Mouse (Mus musculus) MEL (cell line): ENCODE measurements around the gene Foxd1. TPM values are rescaled to one million over a fixed set of nuclear protein-coding genes. Genes with fewer than 3 reads are reported as not detected.
A peak's percentile ranks its signal among the peaks of the same experiment; 100 is the strongest.

Source experiments
- DNase-seq: peaks from one replicate; pipeline ENCODE4 v3.0.0; 2011; ENCODE audit warnings: low read depth, low spot score
- H3K27ac ChIP-seq: 2 replicates; pipeline ENCODE4 v1.5.1; 2012; ENCODE audit warnings: low read depth, mild to moderate bottlenecking, control low read depth, low read length, moderate library complexity; ENCODE audit not compliant: control insufficient read depth
- H3K27me3 ChIP-seq, 2 experiments: fragments of 150-350 bp in 1 of 2; sonication (generic) in 1 of 2; 2 replicates each; pipeline ENCODE4 v1.6.1; 2012; ENCODE audit warnings: low read length in 2 of 2, mild to moderate bottlenecking in 2 of 2, improper control_type of control experiment in 1 of 2, moderate library complexity in 1 of 2; ENCODE audit not compliant: insufficient read depth in 2 of 2, control insufficient read depth in 1 of 2
- H3K36me3 ChIP-seq, 2 experiments: 2 replicates each; pipeline ENCODE4 v1.6.1; 2012 to 2014; ENCODE audit warnings: low read length in 2 of 2, improper control_type of control experiment in 1 of 2, inconsistent platforms in 1 of 2, mild to moderate bottlenecking in 1 of 2; ENCODE audit not compliant: insufficient read depth in 2 of 2, control insufficient read depth in 1 of 2
- H3K4me1 ChIP-seq, 2 experiments: fragments of 150-350 bp in 1 of 2; sonication (generic) in 1 of 2; 2 replicates each; pipeline ENCODE4 v1.6.1; 2012; ENCODE audit warnings: low read length in 2 of 2, improper control_type of control experiment in 1 of 2, mild to moderate bottlenecking in 1 of 2; ENCODE audit not compliant: insufficient read depth in 2 of 2, control insufficient read depth in 1 of 2
- H3K4me3 ChIP-seq, 2 experiments: fragments of 150-350 bp in 1 of 2; sonication (generic) in 1 of 2; 2 replicates each; pipeline ENCODE4 v1.5.1; 2012; ENCODE audit warnings: low read depth in 2 of 2, low read length in 2 of 2, mild to moderate bottlenecking in 2 of 2, moderate library complexity in 2 of 2, control low read depth in 1 of 2, improper control_type of control experiment in 1 of 2; ENCODE audit not compliant: control insufficient read depth in 1 of 2, insufficient read depth in 1 of 2
- H3K79me2 ChIP-seq: 2 replicates; pipeline ENCODE4 v1.6.1; 2012; ENCODE audit warnings: mild to moderate bottlenecking, low read length, moderate library complexity; ENCODE audit not compliant: control insufficient read depth, poor library complexity, insufficient read depth
- H3K9ac ChIP-seq: 2 replicates; pipeline ENCODE4 v1.6.1; 2012; ENCODE audit warnings: low read depth, mild to moderate bottlenecking, control low read depth, low read length, moderate library complexity; ENCODE audit not compliant: control insufficient read depth, poor library complexity, severe bottlenecking
- H3K9me3 ChIP-seq: fragments of 150-350 bp; sonication (generic); replicated peaks from 2 replicates; pipeline ENCODE4 v1.6.1; 2012; ENCODE audit warnings: mild to moderate bottlenecking, low read length, improper control_type of control experiment, moderate library complexity; ENCODE audit not compliant: insufficient read depth
- CTCF ChIP-seq, 3 experiments: IDR thresholded peaks in 2 of 3; conservative IDR thresholded peaks in 1 of 3; 2 replicates each; pipeline ENCODE4 v1.5.1; 2011 to 2012; ENCODE audit warnings: low read length in 3 of 3, low read depth in 2 of 3, mild to moderate bottlenecking in 2 of 3, improper control_type of control experiment in 1 of 3, inconsistent platforms in 1 of 3, mixed read lengths in 1 of 3, moderate library complexity in 1 of 3; ENCODE audit not compliant: control insufficient read depth in 1 of 3, insufficient read depth in 1 of 3, poor library complexity in 1 of 3, severe bottlenecking in 1 of 3
- E2F4 ChIP-seq: IDR thresholded peaks from 2 replicates; pipeline ENCODE4 v1.6.1; 2011; ENCODE audit warnings: low read depth, low read length, improper control_type of control experiment, borderline replicate concordance
- EP300 ChIP-seq, 2 experiments: IDR thresholded peaks; 2 replicates each; pipeline ENCODE4 v1.6.1; 2011; ENCODE audit warnings: improper control_type of control experiment in 2 of 2, low read length in 2 of 2, low read depth in 1 of 2, mild to moderate bottlenecking in 1 of 2
- ETS1 ChIP-seq: IDR thresholded peaks from 2 replicates; pipeline ENCODE4 v1.6.1; 2012; ENCODE audit warnings: low read depth, mild to moderate bottlenecking, inconsistent platforms, low read length, improper control_type of control experiment, moderate library complexity
- GABPA ChIP-seq: IDR thresholded peaks from 2 replicates; pipeline ENCODE4 v1.6.1; 2012; ENCODE audit warnings: low read depth, mild to moderate bottlenecking, inconsistent platforms, low read length, improper control_type of control experiment, moderate library complexity
- GATA1 ChIP-seq: IDR thresholded peaks from 2 replicates; pipeline ENCODE4 v1.6.1; 2011; ENCODE audit warnings: low read depth, low read length, improper control_type of control experiment
- HCFC1 ChIP-seq: IDR thresholded peaks from 2 replicates; pipeline ENCODE4 v1.6.1; 2012; ENCODE audit warnings: low read depth, mild to moderate bottlenecking, inconsistent platforms, low read length, improper control_type of control experiment, moderate library complexity
- JUND ChIP-seq: IDR thresholded peaks from 2 replicates; pipeline ENCODE4 v1.6.1; 2011; ENCODE audit warnings: low read depth, mild to moderate bottlenecking, improper control_type of control experiment, low read length
- KAT2A ChIP-seq: conservative IDR thresholded peaks from 2 replicates; pipeline ENCODE4 v1.6.1; 2012; ENCODE audit warnings: low read depth, low read length, improper control_type of control experiment, inconsistent platforms
- MAFK ChIP-seq: IDR thresholded peaks from 2 replicates; pipeline ENCODE4 v1.6.1; 2011; ENCODE audit warnings: low read depth, mild to moderate bottlenecking, low read length, improper control_type of control experiment, borderline replicate concordance
- MAX ChIP-seq: IDR thresholded peaks from 2 replicates; pipeline ENCODE4 v1.6.1; 2011; ENCODE audit warnings: low read length, improper control_type of control experiment
- MAZ ChIP-seq: IDR thresholded peaks from 2 replicates; pipeline ENCODE4 v1.6.1; 2012; ENCODE audit warnings: low read depth, mild to moderate bottlenecking, inconsistent platforms, low read length, improper control_type of control experiment
- MXI1 ChIP-seq: IDR thresholded peaks from 2 replicates; pipeline ENCODE4 v1.6.1; 2011; ENCODE audit warnings: mild to moderate bottlenecking, low read depth, low read length, improper control_type of control experiment
- NRF1 ChIP-seq: IDR thresholded peaks from 2 replicates; pipeline ENCODE4 v1.6.1; 2014; ENCODE audit warnings: low read depth, mild to moderate bottlenecking, inconsistent platforms, low read length, improper control_type of control experiment, moderate library complexity; ENCODE audit not compliant: poor library complexity, insufficient read depth, severe bottlenecking
- POLR2A ChIP-seq, 2 experiments: IDR thresholded peaks; 2 replicates each; pipeline ENCODE4 v1.6.1; 2011 to 2012; ENCODE audit warnings: low read length in 2 of 2, mild to moderate bottlenecking in 2 of 2, control low read depth in 1 of 2, improper control_type of control experiment in 1 of 2, low read depth in 1 of 2, moderate library complexity in 1 of 2; ENCODE audit not compliant: control insufficient read depth in 1 of 2, insufficient read depth in 1 of 2, poor library complexity in 1 of 2
- POLR2AphosphoS5 ChIP-seq: IDR thresholded peaks from 2 replicates; pipeline ENCODE4 v1.6.1; 2012; ENCODE audit warnings: low read depth, borderline replicate concordance, mild to moderate bottlenecking, inconsistent platforms, low read length, moderate library complexity, mixed read lengths
- RAD21 ChIP-seq: IDR thresholded peaks from 2 replicates; pipeline ENCODE4 v1.6.1; 2011; ENCODE audit warnings: mild to moderate bottlenecking, low read depth, low read length, improper control_type of control experiment
- RCOR1 ChIP-seq: IDR thresholded peaks from 2 replicates; pipeline ENCODE4 v1.6.1; 2012; ENCODE audit warnings: low read depth, mild to moderate bottlenecking, inconsistent platforms, low read length, improper control_type of control experiment
- SIN3A ChIP-seq: IDR thresholded peaks from 2 replicates; pipeline ENCODE4 v1.6.1; 2012; ENCODE audit warnings: low read length, improper control_type of control experiment, inconsistent platforms
- TAL1 ChIP-seq: IDR thresholded peaks from 2 replicates; pipeline ENCODE4 v1.6.1; 2012; ENCODE audit warnings: mild to moderate bottlenecking, inconsistent platforms, low read length, moderate library complexity, mixed read lengths
- TBP ChIP-seq: IDR thresholded peaks from 2 replicates; pipeline ENCODE4 v1.8.0; 2011; ENCODE audit warnings: low read depth, low read length, improper control_type of control experiment
- TCF12 ChIP-seq: IDR thresholded peaks from 2 replicates; pipeline ENCODE4 v1.6.1; 2014; ENCODE audit warnings: low read depth, mild to moderate bottlenecking, inconsistent platforms, low read length, improper control_type of control experiment, moderate library complexity
- USF2 ChIP-seq, 2 experiments: IDR thresholded peaks; 2 replicates each; pipeline ENCODE4 v1.6.1; 2011 to 2012; ENCODE audit warnings: improper control_type of control experiment in 2 of 2, low read length in 2 of 2, borderline replicate concordance in 1 of 2, inconsistent platforms in 1 of 2, low read depth in 1 of 2, mild to moderate bottlenecking in 1 of 2; ENCODE audit not compliant: insufficient read depth in 1 of 2
- ZC3H11A ChIP-seq: IDR thresholded peaks from 2 replicates; pipeline ENCODE4 v1.6.1; 2012; ENCODE audit warnings: low read depth, mild to moderate bottlenecking, inconsistent platforms, low read length, improper control_type of control experiment
- ZNF384 ChIP-seq: IDR thresholded peaks from 2 replicates; pipeline ENCODE4 v1.6.1; 2012; ENCODE audit warnings: low read depth, mild to moderate bottlenecking, inconsistent platforms, low read length, improper control_type of control experiment
- polyA plus RNA-seq, 2 experiments: library from polyadenylated mRNA; stranded (reverse) in 1 of 2; unstranded in 1 of 2; fragments of >175 nt in 1 of 2; fragments of >200 nt in 1 of 2; gene quantifications; 2 replicates each; pipeline versions ENCODE4 v1.2.1 to v1.2.4; 2012; ENCODE audit warnings: low replicate concordance in 2 of 2, low read depth in 1 of 2; ENCODE audit not compliant: insufficient read length in 2 of 2, insufficient read depth in 1 of 2, missing spikeins in 1 of 2
- total RNA-seq: library from RNA; depleted of rRNA; stranded (reverse); fragments of 300-350 nt; gene quantifications from 2 replicates; pipeline ENCODE4 v1.2.3, GENCODE M21; 2012

The Foxd1 gene
- total and polyA plus RNA-seq, 3 experiments = not detected

DNA sequence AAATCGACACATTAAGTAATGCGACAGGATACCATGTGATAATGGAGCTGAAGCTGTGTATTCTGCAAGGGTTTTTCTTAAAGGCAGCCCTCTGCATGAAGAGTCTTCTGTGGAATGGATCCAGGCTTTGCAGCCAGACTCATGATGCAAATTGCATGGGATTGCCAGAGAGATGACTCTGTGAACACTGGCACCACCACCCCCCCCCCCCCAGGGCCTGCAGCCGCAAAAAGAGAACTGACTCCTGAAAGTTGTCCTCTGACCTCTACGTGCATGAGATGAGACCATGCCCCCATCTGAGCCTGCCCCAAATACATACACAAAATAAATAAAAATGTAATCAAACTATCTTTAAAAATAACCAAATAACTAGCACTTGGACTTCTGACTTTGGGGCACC is 4.6 kb upstream of the Foxd1 start:
- H3K9me3 ChIP-seq = no peaks in the 10 kb centered on the region
- no peaks in the 10 kb centered on the region; a peak in 1 of 4 replicates for H3K27me3 ChIP-seq

DNA sequence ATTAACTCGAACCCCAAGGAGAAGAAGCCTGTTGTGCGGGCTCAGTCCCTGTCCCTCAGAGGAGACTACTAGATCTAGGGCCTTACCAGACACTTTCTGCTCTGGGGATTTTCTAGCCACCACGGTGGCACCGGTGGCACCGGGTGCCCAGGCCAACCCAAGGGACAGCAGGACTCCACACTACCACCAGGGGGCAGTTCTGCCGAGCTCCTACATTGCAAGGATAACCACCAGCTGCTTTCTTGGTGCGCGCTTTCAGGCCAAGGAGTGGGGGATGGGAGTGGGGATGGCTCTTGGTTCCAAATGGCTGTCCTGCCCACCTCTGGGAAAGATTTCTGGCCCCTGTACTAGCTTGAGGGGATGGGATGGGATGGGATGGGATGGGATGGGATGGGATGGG is 2.5 kb upstream of the Foxd1 start:
- no peaks in the 10 kb centered on the region for H3K36me3 ChIP-seq

More for the DNA sequence above, 4.6 kb upstream of the Foxd1 start:
- Histone ChIP-seq H3K4me3 (no peak overlapping the region), H3K79me2 (no peaks in the 10 kb centered on the region), H3K27ac (no peak overlapping the region), H3K36me3 (no peaks in the 10 kb centered on the region), H3K4me1 (no peaks in the 10 kb centered on the region), H3K9ac (no peak overlapping the region)
- TF ChIP-seq RAD21 (no peak), MXI1 (no peak), ZNF384 (no peak), POLR2A (IDR thresholded peaks at IDR 0.05; ENCODE audit: control insufficient read depth in 1 of 2, insufficient read depth in 1 of 2, low read depth in 1 of 2, low read length in 2 of 2, poor library complexity in 1 of 2) (no peak), RCOR1 (no peak), KAT2A (no peak), USF2 (IDR thresholded peaks at IDR 0.05; ENCODE audit: borderline replicate concordance in 1 of 2, insufficient read depth in 1 of 2, low read depth in 1 of 2, low read length in 2 of 2) (no peak), SIN3A (no peak), TCF12 (no peak), GABPA (no peak)
- no peak for DNase-seq

DNA sequence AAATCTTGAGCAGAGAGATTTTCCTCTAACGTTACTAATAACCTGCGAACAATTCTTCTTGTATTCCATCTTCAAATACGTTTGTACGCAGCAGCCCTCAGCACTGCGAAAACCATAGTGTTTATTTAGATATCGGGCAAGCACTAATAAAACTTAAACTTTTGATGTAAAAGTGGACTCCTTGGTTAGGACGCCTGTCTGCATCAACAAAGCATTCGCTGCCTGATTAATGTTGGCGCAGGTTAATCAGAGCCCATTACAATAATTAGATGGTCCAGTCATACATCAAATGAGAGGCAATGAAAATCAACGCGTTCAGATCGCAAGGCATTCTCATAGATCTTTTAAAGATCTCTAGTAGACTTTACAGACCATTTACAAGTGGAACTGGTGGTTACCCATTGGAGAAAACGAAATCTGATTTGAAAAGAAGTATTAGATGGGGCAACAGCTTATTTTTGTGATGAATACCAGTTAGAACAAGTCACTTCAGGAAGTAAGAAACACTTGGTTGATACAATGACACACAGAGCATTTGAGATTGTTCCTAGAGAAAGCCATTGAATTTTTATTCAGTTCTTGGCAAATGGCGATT is 1.6 kb upstream of the Foxd1 start:
- no peaks in the 10 kb centered on the region for H3K27me3 ChIP-seq
- H3K9me3 ChIP-seq = no peaks in the 10 kb centered on the region
- no peaks in the 10 kb centered on the region for H3K36me3 ChIP-seq
- no peaks in the 10 kb centered on the region for H3K79me2 ChIP-seq
- no peaks in the 10 kb centered on the region for H3K4me1 ChIP-seq
- no peak overlapping the region for H3K27ac ChIP-seq
- H3K9ac ChIP-seq = no peak overlapping the region
- H3K4me3 ChIP-seq = no peak overlapping the region
- no peak for DNase-seq
- TF ChIP-seq POLR2A (IDR thresholded peaks at IDR 0.05; ENCODE audit: control insufficient read depth in 1 of 2, insufficient read depth in 1 of 2, low read depth in 1 of 2, low read length in 2 of 2, poor library complexity in 1 of 2) = no peak
- no peak for TF ChIP-seq TAL1
- no peak for TF ChIP-seq GATA1
- TF ChIP-seq MAX = no peak
- no peak for TF ChIP-seq E2F4
- TF ChIP-seq MAFK = no peak
- TF ChIP-seq JUND = no peak
- no peak for TF ChIP-seq ETS1
- TF ChIP-seq EP300 (IDR thresholded peaks at IDR 0.05; ENCODE audit: low read depth in 1 of 2, low read length in 2 of 2) = no peak
- no peak for TF ChIP-seq NRF1
- no peak for TF ChIP-seq ZC3H11A
- TF ChIP-seq TBP = no peak
- TF ChIP-seq MAZ = no peak
- no peak for TF ChIP-seq POLR2AphosphoS5
- no peak for TF ChIP-seq TCF12
- TF ChIP-seq HCFC1 = no peak
- TF ChIP-seq MXI1 = no peak

More for the DNA sequence above, 2.5 kb upstream of the Foxd1 start:
- Histone ChIP-seq H3K79me2 (no peaks in the 10 kb centered on the region), H3K4me3 (no peak overlapping the region), H3K4me1 (no peaks in the 10 kb centered on the region), H3K27me3 (no peaks in the 10 kb centered on the region; a peak in 1 of 4 replicates), H3K9me3 (no peaks in the 10 kb centered on the region), H3K27ac (no peak overlapping the region), H3K9ac (no peak overlapping the region)
- TF ChIP-seq MXI1 (no peak), HCFC1 (no peak), CTCF (IDR thresholded peaks at IDR 0.05 in 2 of 3, conservative IDR thresholded peaks at IDR 0.05 in 1 of 3; ENCODE audit: control insufficient read depth in 1 of 3, insufficient read depth in 1 of 3, low read depth in 2 of 3, low read length in 3 of 3, poor library complexity in 1 of 3, severe bottlenecking in 1 of 3) (peak in 2 of 3 experiments; percentile 4 to 15; a peak in 2 of 6 replicates)
- DNase-seq = no peak
